Mouse (Mus musculus): ENCODE results near the gene Atp6v1e1. TPM values are rescaled to one million over a fixed set of nuclear protein-coding genes. Genes with fewer than 3 reads are reported as not detected.
"Not testable (repeated sequence)": the region's sequence is repeated elsewhere in the genome, so short reads cannot be mapped to it uniquely, and the experiment has no call there.

Gene Atp6v1e1
- polyA plus RNA-seq, 1 experiment = 90.1 TPM

GRCm38 (mm10) chr6:120819294-120819693 lies 3.3 kb downstream of the Atp6v1e1 start:
- no peaks in the 10 kb centered on the region for H3K27me3 ChIP-seq (ENCODE audit: control insufficient read depth, insufficient read depth, insufficient read length)
- no peak overlapping the region for H3ac ChIP-seq (ENCODE audit: control insufficient read depth, insufficient read length, low read depth)
- H3K79me3 ChIP-seq (ENCODE audit: low read depth) = peaks cover 38% of the 10 kb centered on the region
- no peak for TF ChIP-seq MYOG (IDR thresholded peaks at IDR 0.05; ENCODE audit: control insufficient read depth, extremely low read depth, insufficient read length)
- no peak overlapping the region for H3K4me3 ChIP-seq (ENCODE audit: insufficient read depth, poor library complexity, severe bottlenecking)
- peaks cover 45% of the 10 kb centered on the region for H3K79me2 ChIP-seq (ENCODE audit: control insufficient read depth, insufficient read depth)
- H3K36me3 ChIP-seq (ENCODE audit: control insufficient read depth, insufficient read depth) = peaks cover 17% of the 10 kb centered on the region

- not testable (repeated sequence) for H3ac ChIP-seq (ENCODE audit: control insufficient read depth, insufficient read length, low read depth); H3K27me3 ChIP-seq (ENCODE audit: control insufficient read depth, insufficient read depth, insufficient read length); H3K79me3 ChIP-seq (ENCODE audit: low read depth); H3K4me3 ChIP-seq (ENCODE audit: insufficient read depth, poor library complexity, severe bottlenecking); H3K79me2 ChIP-seq (ENCODE audit: control insufficient read depth, insufficient read depth)
- peaks cover 24% of the 10 kb centered on the region for H3K36me3 ChIP-seq (ENCODE audit: control insufficient read depth, insufficient read depth)
These were observed 10.6 kb downstream of the Atp6v1e1 start for GRCm38 (mm10) chr6:120811999-120812398.

GRCm38 (mm10) chr6:120807738-120808081 lies 14.9 kb downstream of the Atp6v1e1 start:
- Histone ChIP-seq H3K79me3 (ENCODE audit: low read depth) (no peaks in the 10 kb centered on the region), H3K27me3 (ENCODE audit: control insufficient read depth, insufficient read depth, insufficient read length) (no peaks in the 10 kb centered on the region), H3ac (ENCODE audit: control insufficient read depth, insufficient read length, low read depth) (no peak overlapping the region), H3K79me2 (ENCODE audit: control insufficient read depth, insufficient read depth) (peaks cover 4% of the 10 kb centered on the region), H3K36me3 (ENCODE audit: control insufficient read depth, insufficient read depth) (peaks cover 55% of the 10 kb centered on the region), H3K4me3 (ENCODE audit: insufficient read depth, poor library complexity, severe bottlenecking) (no peak overlapping the region)
- no peak for TF ChIP-seq MYOG (IDR thresholded peaks at IDR 0.05; ENCODE audit: control insufficient read depth, extremely low read depth, insufficient read length)

- Histone ChIP-seq H3K79me2 (ENCODE audit: control insufficient read depth, insufficient read depth) (peaks cover 4% of the 10 kb centered on the region), H3K36me3 (ENCODE audit: control insufficient read depth, insufficient read depth) (peaks cover 61% of the 10 kb centered on the region), H3K4me3 (ENCODE audit: insufficient read depth, poor library complexity, severe bottlenecking) (no peak overlapping the region), H3ac (ENCODE audit: control insufficient read depth, insufficient read length, low read depth) (no peak overlapping the region), H3K79me3 (ENCODE audit: low read depth) (no peaks in the 10 kb centered on the region), H3K27me3 (ENCODE audit: control insufficient read depth, insufficient read depth, insufficient read length) (no peaks in the 10 kb centered on the region)
- TF ChIP-seq MAX (IDR thresholded peaks at IDR 0.05) (no peak), MYOD1 (IDR thresholded peaks at IDR 0.05; ENCODE audit: control insufficient read depth, insufficient read length, low read depth) (no peak), USF1 (IDR thresholded peaks at IDR 0.05; ENCODE audit: low read depth) (no peak), CEBPB (IDR thresholded peaks at IDR 0.05; ENCODE audit: low read depth) (no peak), MYOG (IDR thresholded peaks at IDR 0.05; ENCODE audit: control insufficient read depth, extremely low read depth, insufficient read length) (no peak)
These were observed 15.4 kb downstream of the Atp6v1e1 start for GRCm38 (mm10) chr6:120806999-120807737.

- Histone ChIP-seq H3K79me2 (ENCODE audit: control insufficient read depth, insufficient read depth) (no peaks in the 10 kb centered on the region), H3K79me3 (ENCODE audit: low read depth) (no peaks in the 10 kb centered on the region), H3K36me3 (ENCODE audit: control insufficient read depth, insufficient read depth) (peaks cover 70% of the 10 kb centered on the region), H3K4me3 (ENCODE audit: insufficient read depth, poor library complexity, severe bottlenecking) (no peak overlapping the region), H3ac (ENCODE audit: control insufficient read depth, insufficient read length, low read depth) (no peak overlapping the region), H3K27me3 (ENCODE audit: control insufficient read depth, insufficient read depth, insufficient read length) (no peaks in the 10 kb centered on the region)
- TF ChIP-seq MYOD1 (IDR thresholded peaks at IDR 0.05; ENCODE audit: control insufficient read depth, insufficient read length, low read depth) (no peak), MAX (IDR thresholded peaks at IDR 0.05) (no peak), MYOG (IDR thresholded peaks at IDR 0.05; ENCODE audit: control insufficient read depth, extremely low read depth, insufficient read length) (no peak), USF1 (IDR thresholded peaks at IDR 0.05; ENCODE audit: low read depth) (no peak), CTCF (IDR thresholded peaks at IDR 0.05; ENCODE audit: control insufficient read depth, insufficient read depth, insufficient read length) (no peak), CEBPB (IDR thresholded peaks at IDR 0.05; ENCODE audit: low read depth) (no peak), FOSL1 (IDR thresholded peaks at IDR 0.05; ENCODE audit: insufficient read depth, low read length, poor library complexity, severe bottlenecking) (no peak)
These were observed 23.0 kb downstream of the Atp6v1e1 start for GRCm38 (mm10) chr6:120799581-120800041.

- Histone ChIP-seq H3ac (ENCODE audit: control insufficient read depth, insufficient read length, low read depth) (no peak overlapping the region), H3K4me3 (ENCODE audit: insufficient read depth, poor library complexity, severe bottlenecking) (no peak overlapping the region), H3K79me2 (ENCODE audit: control insufficient read depth, insufficient read depth) (no peaks in the 10 kb centered on the region), H3K79me3 (ENCODE audit: low read depth) (no peaks in the 10 kb centered on the region), H3K36me3 (ENCODE audit: control insufficient read depth, insufficient read depth) (peaks cover 70% of the 10 kb centered on the region), H3K27me3 (ENCODE audit: control insufficient read depth, insufficient read depth, insufficient read length) (no peaks in the 10 kb centered on the region)
- no peak for TF ChIP-seq CTCF (IDR thresholded peaks at IDR 0.05; ENCODE audit: control insufficient read depth, insufficient read depth, insufficient read length)
- TF ChIP-seq MYOG (IDR thresholded peaks at IDR 0.05; ENCODE audit: control insufficient read depth, extremely low read depth, insufficient read length) = no peak
- no peak for TF ChIP-seq MYOD1 (IDR thresholded peaks at IDR 0.05; ENCODE audit: control insufficient read depth, insufficient read length, low read depth)
- no peak for TF ChIP-seq MAX (IDR thresholded peaks at IDR 0.05)
These were observed 23.7 kb downstream of the Atp6v1e1 start for GRCm38 (mm10) chr6:120798905-120799304.

Measured in C2C12 (cell line).